Mouse (Mus musculus) thymus, adult 2 months (tissue): ENCODE measurements at regions not wholly inside any gene's neighbourhood (a gene's known extent, or its start where the extent isn't known, plus 50 kb on each side); places are given as distances from the start of the nearest gene placed in this dataset.

Experiments
- CTCF ChIP-seq: fragments of 200-500 bp; IDR thresholded peaks from 2 replicates; pipeline ENCODE4 v1.5.1; 2012; ENCODE audit warnings: mild to moderate bottlenecking, control low read depth, low read length, moderate library complexity, borderline replicate concordance; ENCODE audit not compliant: control insufficient read depth, poor library complexity, insufficient read depth; ENCODE audit errors: extremely low read depth
- POLR2A ChIP-seq: fragments of 200-500 bp; IDR thresholded peaks from 2 replicates; pipeline ENCODE4 v1.6.1; 2012; ENCODE audit warnings: mild to moderate bottlenecking, low read length, control low read depth, moderate library complexity; ENCODE audit not compliant: control insufficient read depth, poor library complexity, insufficient read depth; ENCODE audit errors: extremely low read depth

DNA sequence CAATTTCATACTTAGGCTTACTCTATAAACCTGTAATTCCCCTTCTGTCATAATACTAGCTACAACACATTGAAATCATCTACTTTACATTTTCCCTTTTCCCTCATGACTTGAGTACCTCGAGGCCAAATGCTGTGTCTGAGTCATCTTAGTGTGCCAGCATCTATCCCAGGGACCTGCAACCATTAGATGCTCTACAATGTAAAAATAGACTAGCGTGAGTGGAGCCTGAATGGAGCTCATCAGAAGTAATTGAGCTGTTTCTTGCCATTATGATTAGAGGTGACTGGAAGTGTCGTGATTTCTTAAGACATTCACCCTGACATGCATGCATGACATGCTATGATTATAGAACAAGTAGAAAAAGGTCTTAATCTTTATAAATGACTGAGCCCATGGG, 301.1 kb downstream of the Myh15 start:
- no peak for TF ChIP-seq CTCF
- no peak for TF ChIP-seq POLR2A
